Mouse (Mus musculus): ENCODE data around the gene Ccdc33.

GRCm38 (mm10) chr9:58040977-58041376, 77.6 kb downstream of the Ccdc33 start:
- TF ChIP-seq CHD2 (IDR thresholded peaks at IDR 0.05; ENCODE audit: low read depth, low read length) (no peak), MAFK (IDR thresholded peaks at IDR 0.05; ENCODE audit: insufficient read depth, low read depth, low read length) (no peak), ZNF384 (IDR thresholded peaks at IDR 0.05; ENCODE audit: low read depth, low read length) (no peak), HCFC1 (IDR thresholded peaks at IDR 0.05; ENCODE audit: borderline replicate concordance, insufficient read depth, low read length) (no peak), ZC3H11A (IDR thresholded peaks at IDR 0.05; ENCODE audit: borderline replicate concordance, low read depth, low read length) (no peak)
